Mouse (Mus musculus) telencephalon, adult 2 months (tissue): ENCODE measurements around the gene Psmd10.

Experiments used
- DNase-seq: peaks from one replicate; pipeline ENCODE4 v3.0.0-alpha.2; 2011; ENCODE audit warnings: low read depth, low spot score

Gene Psmd10

DNA sequence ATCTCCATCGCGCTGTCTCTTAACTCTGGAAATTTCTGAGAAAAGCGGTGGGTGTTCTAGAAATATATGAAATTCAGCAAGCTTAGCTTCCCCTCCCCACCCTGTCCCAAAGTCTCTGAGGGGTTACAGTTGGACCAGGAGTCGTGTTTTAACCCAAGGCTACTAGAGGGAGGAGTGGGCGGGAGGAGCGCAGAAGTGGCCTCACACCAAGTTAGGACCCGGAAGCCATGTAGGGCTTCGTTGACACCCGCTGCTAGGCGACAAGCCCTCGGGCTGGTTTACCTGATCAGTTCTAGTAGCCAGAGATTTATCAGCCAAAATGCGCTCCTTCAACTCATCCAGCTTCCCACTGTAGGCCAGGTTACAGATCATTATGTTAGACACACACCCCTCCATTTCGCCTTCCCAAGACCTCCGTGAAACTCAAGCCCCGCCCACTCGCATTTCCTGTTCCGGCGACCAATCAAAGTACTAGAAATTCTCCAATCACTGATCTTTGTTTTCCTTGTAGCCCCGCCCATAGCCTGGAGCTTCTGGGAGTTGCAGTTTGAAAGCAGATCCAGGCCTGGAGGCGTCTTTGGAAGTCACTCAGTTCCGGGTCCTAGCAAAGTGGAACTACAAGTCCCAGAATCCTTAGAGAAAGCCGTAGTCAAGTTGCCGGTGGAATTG lies at the start of gene Psmd10, which contains the start of gene Atg4a:
Psmd10 (minus strand) TSS at position 457 of the 669 bp plus-strand sequence.
Atg4a (plus strand) TSS at position 636 of the 669 bp plus-strand sequence.
- DNase-seq, result peak; percentile 96

DNA sequence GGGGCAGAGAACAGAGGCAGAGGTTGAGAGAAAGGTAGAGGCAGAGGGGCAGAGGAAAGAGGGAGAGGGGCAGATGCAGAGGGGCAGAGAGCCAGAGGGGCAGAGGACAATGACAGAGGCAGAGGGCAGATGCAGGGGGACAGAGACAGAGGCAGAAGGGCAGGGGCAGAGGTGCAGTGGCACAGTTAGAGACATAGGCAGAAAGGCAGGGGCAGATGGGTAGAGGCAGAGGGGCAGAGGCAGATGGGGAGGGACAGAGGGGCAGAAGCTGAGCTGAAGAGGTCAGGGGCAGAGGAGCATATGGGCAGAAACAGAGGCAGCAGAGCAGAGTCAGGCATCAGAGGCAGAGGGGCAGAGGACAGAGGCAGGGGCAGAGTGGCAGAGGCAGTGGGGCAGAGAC lies 42.4 kb upstream of the Psmd10 start:
- DNase-seq, result no peak

DNA sequence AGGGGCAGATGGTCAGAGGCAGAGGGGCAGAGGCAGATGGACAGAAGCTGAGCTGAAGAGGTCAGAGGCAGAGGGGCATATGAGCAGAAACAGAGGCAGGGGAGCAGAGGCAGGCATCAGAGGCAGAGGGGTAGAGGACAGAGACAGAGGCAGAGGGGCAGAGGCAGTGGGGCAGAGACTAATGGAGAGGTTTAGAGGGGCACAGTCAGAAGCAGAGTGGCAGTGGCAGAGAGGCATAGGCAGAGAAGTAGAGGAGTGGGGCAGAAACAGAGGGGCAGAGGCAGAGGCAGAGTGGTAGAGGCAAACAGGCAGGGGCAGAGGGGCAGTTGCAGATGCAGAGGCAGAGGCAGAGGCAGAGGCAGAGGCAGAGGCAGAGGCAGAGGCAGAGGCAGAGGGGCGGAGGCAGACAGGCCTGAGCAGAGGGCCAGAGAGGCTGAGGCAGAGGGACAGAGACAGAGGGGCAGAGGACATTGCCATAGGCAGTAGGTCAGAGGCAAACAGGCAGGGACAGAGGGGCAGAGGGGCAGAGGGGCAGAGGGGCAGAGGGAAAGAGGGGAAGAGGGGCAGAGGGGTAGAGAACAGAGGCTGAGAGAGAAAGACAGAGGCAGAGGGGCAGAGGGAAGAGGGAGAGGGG lies 41.5 kb upstream of the Psmd10 start:
- no peak for DNase-seq

DNA sequence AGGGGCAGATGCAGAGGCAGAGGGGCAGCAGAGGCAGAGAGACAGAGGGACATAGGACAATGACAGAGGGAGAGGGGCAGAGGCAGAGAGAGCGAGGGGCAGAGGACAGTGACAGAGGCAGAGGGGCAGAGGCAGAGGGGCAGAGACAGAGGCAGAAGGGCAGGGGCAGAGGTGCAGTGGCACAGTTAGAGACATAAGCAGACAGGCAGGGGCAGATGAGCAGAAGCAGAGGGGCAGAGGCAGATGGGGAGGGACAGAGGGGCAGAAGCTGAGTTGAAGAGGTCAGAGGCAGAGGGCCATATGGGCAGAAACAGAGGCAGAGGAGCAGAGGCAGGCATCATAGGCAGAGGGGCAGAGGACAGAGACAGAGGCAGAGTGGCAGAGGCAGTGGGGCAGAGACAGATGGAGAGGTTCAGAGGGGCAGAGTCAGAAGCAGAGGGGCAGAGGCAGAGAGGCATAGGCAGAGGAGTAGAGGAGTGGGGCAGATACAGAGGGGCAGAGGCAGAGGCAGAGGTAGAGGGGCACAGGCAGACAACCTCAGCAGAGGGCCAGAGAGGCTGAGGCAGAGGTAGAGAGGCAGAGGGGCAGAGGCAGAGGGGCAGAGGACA lies 40.5 kb upstream of the Psmd10 start:
- no peak for DNase-seq

DNA sequence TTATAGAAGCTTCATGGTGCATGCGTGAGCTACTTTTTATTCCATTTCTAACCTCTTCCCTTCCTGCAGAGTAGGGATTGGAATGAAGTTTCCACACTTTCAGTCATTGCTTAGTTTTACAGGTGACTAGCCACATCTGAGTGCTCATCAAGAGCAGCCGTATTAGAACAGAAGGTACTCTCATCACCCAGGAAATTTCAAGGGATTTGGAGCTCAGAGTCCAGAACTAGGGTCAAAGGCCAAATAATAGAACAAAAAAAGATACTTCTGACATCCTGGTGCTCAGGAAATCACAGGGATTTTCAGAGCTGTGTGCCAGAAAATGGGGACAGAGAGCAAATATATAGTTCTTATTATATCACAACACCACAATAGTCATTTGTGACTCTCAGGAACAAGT lies 28.7 kb upstream of the Psmd10 start:
- no peak for DNase-seq

DNA sequence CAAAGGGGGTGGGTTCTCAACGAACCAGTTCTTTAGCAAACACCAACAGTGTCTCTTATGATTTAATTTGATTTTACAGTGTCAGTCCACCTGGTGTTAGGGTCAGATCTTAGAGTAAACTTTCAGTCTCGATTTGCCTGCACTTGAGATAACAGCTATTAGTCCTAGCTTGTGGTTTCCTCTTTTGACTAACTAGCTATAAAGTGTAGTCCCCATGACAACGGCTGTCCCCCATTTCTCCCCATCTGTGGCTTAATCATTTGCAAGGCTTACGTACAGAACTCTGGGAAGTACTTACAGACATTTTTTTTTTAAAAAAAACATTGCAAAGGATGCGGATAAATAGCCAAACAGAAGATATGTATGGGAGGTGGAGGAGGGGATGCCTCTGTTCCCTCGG lies 28.3 kb upstream of the Psmd10 start:
- no peak for DNase-seq

DNA sequence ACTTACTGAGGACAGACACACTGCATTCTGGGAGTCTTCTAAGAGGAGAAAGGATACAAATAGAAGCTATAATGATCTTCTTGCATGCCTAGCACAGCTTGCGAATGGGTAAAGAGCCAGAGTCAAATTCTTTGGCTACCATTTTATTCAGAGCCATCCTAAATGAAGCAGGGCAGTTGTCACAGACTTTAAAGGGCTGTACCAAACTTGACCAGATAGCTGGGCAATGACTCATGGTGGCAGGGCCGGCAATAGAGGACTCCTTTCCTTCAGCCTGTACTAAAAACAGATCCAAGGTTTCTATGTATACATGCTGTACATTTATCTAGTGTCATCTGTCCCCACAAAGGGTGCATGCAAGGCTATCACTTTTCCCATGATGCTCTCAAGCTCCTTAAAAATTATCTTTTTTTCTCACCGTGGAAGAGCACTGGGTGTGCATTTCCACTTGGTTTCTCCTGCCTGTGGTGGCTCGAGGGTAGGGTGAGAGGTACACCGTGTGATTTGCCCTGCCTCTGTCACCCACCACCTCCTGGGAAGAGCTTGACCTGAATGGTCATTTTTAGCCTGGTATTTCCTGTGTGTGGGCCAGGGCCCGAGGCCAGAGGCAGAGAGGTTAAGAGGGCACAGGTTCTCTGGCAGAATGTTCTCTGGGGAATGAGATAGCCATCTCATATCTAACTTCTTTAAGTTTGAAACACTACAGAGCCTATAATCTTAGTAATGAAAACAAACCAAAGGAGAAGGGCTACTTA lies 26.9 kb upstream of the Psmd10 start:
- DNase-seq, result no peak

DNA sequence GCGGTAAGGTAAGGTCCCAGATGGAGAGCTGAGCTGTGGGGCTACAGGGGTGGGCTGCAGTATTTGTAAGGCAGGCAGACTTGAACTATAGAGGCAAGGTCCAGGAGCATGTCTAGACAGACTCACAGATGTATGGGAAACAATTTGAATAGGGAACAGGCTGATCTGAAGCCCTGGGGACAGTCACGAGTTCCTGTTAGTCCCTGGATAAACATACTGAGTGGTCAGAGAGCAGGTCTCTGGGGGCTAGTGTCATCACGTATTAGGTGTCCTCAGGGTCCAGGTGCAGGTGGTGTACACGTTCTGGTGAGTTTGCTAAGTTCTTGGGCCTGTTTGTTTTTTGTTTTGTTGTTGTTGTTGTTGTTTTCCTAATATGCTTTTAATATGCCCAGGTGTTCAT lies 23.6 kb upstream of the Psmd10 start:
- no peak for DNase-seq

DNA sequence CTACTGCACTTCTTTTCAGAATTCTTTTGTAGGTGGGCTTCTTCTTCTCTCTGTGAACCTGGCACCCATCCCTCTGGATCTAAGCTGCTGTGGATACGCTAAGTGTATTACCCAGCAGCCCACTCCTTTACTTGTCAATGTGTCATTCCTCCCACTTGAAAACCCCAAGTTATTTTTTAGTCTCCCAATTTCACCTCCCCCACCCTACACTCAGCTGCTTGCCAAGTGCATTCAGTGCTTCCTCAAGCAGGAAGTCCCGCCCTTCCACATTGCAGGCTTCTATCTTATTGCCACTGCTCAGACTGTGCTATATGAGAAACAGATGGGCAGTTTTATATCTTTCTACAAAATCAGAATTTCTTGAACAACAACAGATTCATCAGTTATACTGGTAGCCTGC lies 23.0 kb upstream of the Psmd10 start:
- DNase-seq, result peak; percentile 54

DNA sequence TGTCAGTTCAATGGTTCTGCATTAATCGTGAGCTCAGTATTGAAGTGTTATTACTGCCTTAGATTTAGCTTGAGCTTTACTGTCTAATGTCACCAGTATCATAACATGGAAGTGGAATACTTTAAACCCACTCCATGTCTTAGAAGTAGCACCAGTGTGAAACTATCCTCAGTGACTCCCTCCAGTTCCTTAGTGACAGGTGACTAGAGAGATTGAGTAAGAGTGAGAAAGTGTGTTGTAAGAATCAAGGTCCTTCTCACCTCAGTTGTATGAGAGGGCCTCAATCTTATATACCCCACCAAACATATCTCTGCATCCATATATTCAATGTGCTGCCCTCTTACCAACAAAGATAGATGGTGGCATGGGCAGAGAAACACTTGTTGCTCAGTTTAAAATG lies 22.4 kb upstream of the Psmd10 start:
- no peak for DNase-seq

DNA sequence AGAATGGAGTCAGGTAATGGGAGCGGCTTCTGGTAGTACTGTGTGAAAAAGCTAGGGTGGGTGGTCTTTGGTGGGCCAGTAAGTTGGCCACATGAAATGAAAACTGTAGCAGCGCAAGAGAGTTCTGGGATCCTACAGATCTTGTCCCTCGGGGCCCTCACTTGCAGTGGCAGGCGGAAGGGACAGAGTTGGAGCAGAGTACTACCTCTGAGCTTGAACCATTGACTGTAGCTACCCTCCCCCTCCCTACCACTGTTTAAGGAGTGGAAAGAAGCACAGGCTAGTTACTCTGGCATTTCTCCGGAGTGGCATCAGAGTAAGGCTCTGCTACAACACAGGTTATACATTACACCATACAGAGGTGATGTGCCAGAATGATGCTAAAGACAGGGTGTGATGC lies 431 bp upstream of the Psmd10 start:
- DNase-seq, result no peak

DNA sequence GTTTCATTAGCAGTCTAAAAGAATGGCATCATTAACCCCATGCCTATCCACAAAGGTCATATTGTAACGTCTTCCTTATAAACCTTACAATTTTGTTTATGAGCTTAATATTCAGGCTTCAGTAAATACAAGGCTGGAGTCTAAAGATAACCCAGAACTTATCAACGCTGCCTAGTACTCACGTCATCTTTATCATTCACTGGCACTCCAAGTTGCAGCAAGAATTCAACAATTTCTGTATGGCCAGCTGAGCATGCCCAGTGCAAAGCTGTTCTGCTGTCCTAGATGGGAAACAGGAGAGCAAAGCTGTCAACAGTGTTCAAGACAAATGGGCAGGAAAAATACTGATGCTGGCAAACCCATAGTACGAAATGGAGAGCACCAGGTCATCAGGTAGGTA lies 2.9 kb downstream of the Psmd10 start:
- no peak for DNase-seq

DNA sequence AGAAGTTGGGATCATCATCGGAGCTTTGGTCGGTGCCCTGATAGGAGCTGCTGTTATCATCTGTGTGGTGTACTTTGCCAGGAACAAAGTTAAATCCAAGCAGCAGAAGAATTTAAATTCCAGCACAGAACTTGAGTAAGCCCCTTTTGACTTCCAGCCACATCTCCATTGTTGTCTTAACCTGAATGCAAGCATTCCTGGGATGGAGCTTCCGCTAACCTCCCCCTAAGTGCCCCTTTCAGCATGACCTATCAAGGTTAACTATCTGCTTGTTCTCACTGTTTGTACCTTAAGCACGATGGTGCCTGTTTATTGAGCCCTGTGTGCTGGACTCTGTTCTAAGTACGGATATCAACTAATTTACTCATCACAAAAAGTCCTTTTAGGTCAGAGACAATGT lies 20.3 kb downstream of the Psmd10 start:
- DNase-seq, result no peak

DNA sequence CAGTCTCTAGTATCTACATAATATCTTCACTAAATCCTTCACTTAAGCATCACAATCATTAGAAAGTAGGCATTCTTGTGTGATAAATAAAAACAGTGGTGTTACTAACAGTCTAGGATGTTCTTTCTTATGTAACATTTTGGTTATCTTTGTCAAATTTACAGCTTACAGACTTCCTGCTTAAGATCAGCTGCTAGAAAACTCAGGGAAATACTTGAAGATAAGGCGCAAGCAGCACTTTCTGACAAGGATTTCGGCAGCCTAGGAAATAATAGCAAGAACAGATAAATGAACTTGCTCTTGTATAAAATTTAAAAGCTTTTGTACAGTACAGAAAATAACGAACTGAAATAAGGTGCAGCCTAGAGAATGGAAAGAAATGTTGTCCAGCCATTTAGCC lies 23.3 kb downstream of the Psmd10 start:
- DNase-seq, result no peak

DNA sequence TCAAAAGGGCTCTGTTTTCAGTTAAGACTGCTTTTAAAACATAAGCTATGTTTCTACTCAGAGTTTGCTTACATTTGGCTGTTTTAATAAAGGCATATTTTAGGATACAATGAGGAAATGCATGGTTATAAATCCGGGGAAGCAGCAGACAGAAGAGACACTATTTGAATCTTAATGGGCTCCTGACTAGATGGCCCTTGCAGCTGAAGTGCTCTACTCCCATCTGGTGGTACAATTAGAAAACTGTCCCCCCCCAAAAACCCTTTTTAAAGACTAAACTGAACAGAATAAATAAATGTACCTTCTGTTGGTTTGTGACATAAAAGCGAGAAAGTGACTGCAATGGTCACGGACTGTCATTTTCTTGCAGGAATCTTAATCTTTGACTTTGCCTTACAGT lies 24.5 kb downstream of the Psmd10 start:
- peak; percentile 5 for DNase-seq

DNA sequence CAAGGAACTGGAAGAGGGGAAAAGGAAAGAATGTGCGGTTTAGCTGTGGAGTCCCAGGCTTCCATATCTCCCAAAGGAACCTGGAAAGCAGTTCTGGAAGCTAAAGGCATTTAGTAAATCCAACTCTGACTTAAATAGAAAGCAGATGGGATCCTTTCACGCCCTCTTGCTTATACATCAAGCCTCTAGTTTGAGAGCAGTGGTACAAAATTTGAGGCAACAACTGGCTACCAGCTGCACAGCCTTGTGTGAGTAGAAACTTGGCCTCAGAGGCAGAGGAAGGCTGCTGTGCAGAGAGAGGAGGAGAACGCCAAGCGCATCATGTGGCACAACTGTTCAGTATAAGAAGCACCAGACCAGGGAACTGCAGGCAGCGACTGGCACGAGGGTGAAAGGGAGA lies 35.2 kb downstream of the Psmd10 start:
- peak; percentile 21 for DNase-seq

DNA sequence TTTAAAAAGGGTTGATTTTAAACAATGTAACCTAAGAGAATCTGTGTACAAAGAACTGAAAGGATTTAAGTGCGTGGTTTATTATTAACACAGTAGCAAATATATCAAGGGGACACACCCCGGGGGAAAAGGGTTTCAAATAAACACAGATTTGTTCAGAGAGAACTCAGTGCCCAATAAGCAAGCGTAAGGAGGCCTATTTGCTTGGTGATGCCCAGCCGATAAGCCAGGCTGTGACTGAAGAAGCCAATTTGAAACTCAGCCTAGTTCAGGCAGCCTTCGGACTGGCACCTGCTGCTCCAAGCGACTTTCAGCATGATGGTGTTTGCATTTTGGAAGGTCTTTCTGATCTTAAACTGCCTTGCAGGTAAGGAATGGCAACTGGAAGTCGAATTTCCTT lies 49.2 kb downstream of the Psmd10 start, which contains the start of gene Vsig1:
Vsig1 (plus strand) TSS at position 249 of the 400 bp plus-strand sequence.
- no peak for DNase-seq

DNA sequence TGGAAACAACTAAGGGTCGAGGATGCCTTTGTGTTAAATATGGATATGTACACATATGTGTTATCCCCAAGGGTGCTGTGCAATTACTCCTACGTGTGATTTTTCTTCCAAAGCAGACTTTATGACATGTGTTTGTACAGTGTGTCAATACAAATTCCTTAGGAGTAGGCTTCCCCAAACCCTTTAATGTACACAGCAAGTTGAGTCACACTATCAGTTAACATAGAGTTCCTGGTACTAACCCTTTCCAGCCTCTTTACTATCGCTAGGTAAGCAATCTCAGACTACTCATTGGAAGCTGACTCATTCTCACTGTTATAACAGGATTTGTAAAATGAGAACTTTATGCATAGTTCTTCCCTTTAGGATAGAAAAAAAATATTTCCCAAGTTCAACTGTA lies 53.0 kb downstream of the Psmd10 start:
- DNase-seq, result no peak
